Mouse (Mus musculus) liver, embryonic 13.5 days (tissue): ENCODE measurements around the gene Grn. TPM values are rescaled to one million over a fixed set of nuclear protein-coding genes. Genes with fewer than 3 reads are reported as not detected.

Experiments used
- ATAC-seq: fragments of 200-750 bp; cut with Nextera tagmentation; 2 replicates; pipeline ENCODE4 v1.8.0; 2017; ENCODE audit warnings: low read depth, mild to moderate bottlenecking, moderate number of reproducible peaks, moderate library complexity
- DNase-seq: peaks from one replicate; pipeline ENCODE4 v3.0.0; 2022
- H3K27ac ChIP-seq: fragments of 300-500 bp; sonication (generic); 2 replicates; pipeline ENCODE4 v1.5.1; 2015; ENCODE audit warnings: moderate library complexity, mild to moderate bottlenecking, inconsistent platforms
- H3K27me3 ChIP-seq: fragments of 300-500 bp; sonication (generic); 2 replicates; pipeline ENCODE4 v1.6.1; 2015; ENCODE audit warnings: mild to moderate bottlenecking, inconsistent platforms
- H3K36me3 ChIP-seq: fragments of 300-500 bp; sonication (generic); 2 replicates; pipeline ENCODE4 v1.6.1; 2015; ENCODE audit warnings: mild to moderate bottlenecking, inconsistent platforms
- H3K4me1 ChIP-seq: fragments of 300-500 bp; sonication (generic); replicated peaks from 2 replicates; pipeline ENCODE4 v1.6.1; 2015; ENCODE audit warnings: inconsistent platforms
- H3K4me2 ChIP-seq: fragments of 300-500 bp; sonication (generic); 2 replicates; pipeline ENCODE4 v1.6.1; 2015; ENCODE audit warnings: inconsistent platforms, mild to moderate bottlenecking, moderate library complexity
- H3K4me3 ChIP-seq: fragments of 300-500 bp; sonication (generic); replicated peaks from 2 replicates; pipeline ENCODE4 v1.5.1; 2015; ENCODE audit warnings: mild to moderate bottlenecking, inconsistent platforms
- H3K9ac ChIP-seq: fragments of 300-500 bp; sonication (generic); 2 replicates; pipeline ENCODE4 v1.6.1; 2015; ENCODE audit warnings: mild to moderate bottlenecking, inconsistent platforms
- H3K9me3 ChIP-seq: fragments of 300-500 bp; sonication (generic); replicated peaks from 2 replicates; pipeline ENCODE4 v1.6.1; 2016; ENCODE audit warnings: inconsistent platforms
- WGBS: fragments of 180-500 bp; shearing (Covaris S2); methylation state at CpG from one replicate; pipeline ENCODE4 v1.1.7; 2015; ENCODE audit not compliant: insufficient replicate concordance; 5-methylcytosine and 5-hydroxymethylcytosine counted together
- polyA plus RNA-seq: library from polyadenylated mRNA; unstranded; fragments of >200 nt; fragmentation: Nextera tagmentation; extraction: Ambion mirVana; gene quantifications from 2 replicates; pipeline ENCODE4 v1.2.1, GENCODE M21; 2015

Grn gene
- polyA plus RNA-seq, 1 experiment from 2014 or later = 59.5 TPM

DNA sequence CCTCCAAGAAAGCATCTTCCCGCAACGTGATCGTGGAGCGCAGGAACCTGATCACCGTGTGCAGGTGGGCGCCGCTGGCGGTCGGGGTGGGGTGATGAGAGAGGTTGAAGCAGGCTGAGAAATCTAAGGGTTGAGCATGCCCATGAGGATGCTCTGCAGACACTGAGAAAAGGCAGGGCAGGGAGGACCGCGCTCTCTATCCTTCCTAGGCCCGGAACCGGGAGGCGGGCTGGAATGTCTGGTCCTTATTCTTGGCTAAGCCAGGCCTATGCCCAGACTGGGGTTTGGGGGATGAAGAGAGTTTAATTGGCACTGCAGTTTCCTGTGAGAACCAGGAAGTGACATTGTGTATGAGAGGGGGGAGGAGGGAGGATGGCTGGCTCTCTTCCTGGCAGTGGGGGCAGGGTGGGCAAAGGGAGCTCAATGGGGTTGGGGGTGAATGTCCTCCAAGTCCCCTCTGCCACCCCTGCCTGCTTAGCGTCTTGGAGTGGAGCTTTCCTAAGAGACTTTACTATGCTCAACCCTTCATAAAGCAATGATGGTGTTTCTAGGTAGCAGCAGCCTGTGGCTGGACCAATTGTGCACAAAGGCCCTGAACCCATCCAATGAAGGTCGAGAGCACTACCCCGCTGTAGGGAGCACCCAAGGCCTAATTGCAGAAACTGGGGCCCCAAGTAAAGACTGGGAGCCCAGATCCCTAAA, 36.2 kb upstream of the Grn start:
- no peak for DNase-seq
- Histone ChIP-seq H3K4me1 (peaks cover 32% of the 10 kb centered on the region), H3K4me3 (peak overlapping the region; percentile 46), H3K9ac (peak overlapping the region; percentile 27), H3K27ac (no peak overlapping the region), H3K36me3 (no peaks in the 10 kb centered on the region), H3K4me2 (peak overlapping the region; percentile 74), H3K27me3 (peaks cover 89% of the 10 kb centered on the region), H3K9me3 (no peaks in the 10 kb centered on the region)
- WGBS = 9% methylated on average over 17 of the region's 17 CpGs
- peak; percentile 1; the same call in 1 of the 2 replicates for ATAC-seq

DNA sequence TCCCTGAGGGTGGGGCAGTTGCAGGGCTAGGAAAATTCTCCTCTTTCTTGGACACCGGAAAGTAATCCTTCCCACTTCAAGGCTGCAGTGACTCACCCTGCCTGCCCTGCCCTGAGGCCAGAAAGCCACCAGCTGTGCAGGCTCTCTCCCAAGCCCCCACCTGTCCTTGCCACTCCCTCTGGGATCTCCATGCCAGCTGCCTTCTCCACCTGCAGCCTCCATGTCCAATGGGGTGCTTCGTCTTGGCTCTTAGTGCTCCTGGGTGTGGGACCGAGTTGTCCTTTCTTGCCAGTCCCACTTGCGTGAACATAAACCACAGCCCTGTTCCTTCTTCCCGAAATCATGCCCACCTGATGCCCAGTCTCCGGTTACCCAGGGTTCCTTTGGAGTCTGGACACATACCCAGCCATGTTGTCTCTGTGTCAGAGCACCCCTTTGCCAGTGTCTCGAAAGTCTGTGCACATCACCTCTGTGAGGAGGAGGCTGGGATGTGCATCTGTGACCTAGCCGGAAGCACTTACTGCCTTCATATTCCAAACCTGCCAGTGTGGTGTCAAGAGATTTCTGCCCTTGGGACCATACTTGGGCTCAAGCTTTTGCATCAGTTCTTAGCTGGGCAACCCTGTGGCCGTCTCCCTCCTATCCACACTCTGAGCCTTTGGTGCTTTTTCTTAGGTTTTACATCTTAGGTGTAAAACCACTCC, 35.5 kb upstream of the Grn start:
- H3K9me3 ChIP-seq = no peaks in the 10 kb centered on the region
- ATAC-seq (no peak), DNase-seq (no peak)
- H3K4me2 ChIP-seq = 0 out of 2 replicates have a peak overlapping the region, but pooled peaks have one; percentile 74
- peaks cover 96% of the 10 kb centered on the region for H3K27me3 ChIP-seq
- 0 out of 2 replicates have a peak overlapping the region, but pooled peaks have one; percentile 27 for H3K9ac ChIP-seq
- no peak overlapping the region for H3K4me3 ChIP-seq
- H3K27ac ChIP-seq = no peak overlapping the region
- H3K36me3 ChIP-seq = no peaks in the 10 kb centered on the region
- H3K4me1 ChIP-seq = peaks cover 37% of the 10 kb centered on the region
- WGBS = 70% methylated on average over 9 of the region's 9 CpGs

DNA sequence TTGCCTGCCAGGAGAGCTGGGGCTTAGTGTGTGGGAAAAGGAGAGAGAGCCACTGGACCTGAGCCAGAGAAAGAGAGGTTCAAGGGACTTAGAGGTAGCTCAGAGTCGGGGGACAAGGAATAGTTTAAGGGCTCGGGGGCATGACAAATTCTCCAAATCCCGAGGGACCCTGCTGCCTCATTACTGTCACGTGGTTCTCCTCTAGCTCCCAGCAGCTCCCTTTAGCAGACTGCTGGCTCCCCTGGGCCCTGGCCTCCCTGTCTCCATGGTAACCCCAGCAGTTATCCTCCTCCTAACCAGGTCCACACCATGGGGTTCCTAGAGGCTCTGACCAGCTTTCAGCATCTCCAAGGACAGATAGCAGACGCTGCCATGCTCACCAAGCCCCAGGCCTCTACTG, 34.9 kb upstream of the Grn start:
- no peak overlapping the region for H3K4me3 ChIP-seq
- DNase-seq (no peak), ATAC-seq (no peak)
- 0 out of 2 replicates have a peak overlapping the region, but pooled peaks have one; percentile 12 for H3K9ac ChIP-seq
- H3K27ac ChIP-seq = no peak overlapping the region
- H3K4me1 ChIP-seq = peaks cover 43% of the 10 kb centered on the region
- H3K27me3 ChIP-seq = peaks cover 100% of the 10 kb centered on the region
- H3K9me3 ChIP-seq = no peaks in the 10 kb centered on the region
- no peak overlapping the region for H3K4me2 ChIP-seq
- no peaks in the 10 kb centered on the region for H3K36me3 ChIP-seq
- WGBS = 15% methylated on average over 5 of the region's 5 CpGs

DNA sequence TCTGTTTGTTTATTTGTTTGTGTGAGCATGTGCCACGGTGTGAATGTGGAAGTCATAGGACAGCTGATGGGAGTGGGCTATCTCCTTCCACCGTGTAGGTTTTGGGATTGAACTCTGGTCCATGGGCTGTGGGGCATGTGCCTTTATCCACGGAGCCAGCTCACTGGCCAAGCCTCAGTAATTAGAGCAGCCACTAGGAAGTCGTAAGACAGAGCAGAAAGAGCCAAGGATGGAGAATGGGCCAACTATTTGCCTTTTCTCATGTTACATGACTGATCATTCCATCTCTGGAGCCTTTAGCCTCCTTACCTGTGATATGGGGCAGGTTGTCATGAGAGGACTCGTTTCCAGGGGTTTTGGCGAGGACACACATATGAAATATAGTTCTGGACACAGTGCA, 33.9 kb upstream of the Grn start:
- DNase-seq = no peak
- ATAC-seq = no peak
- no peak overlapping the region for H3K4me3 ChIP-seq
- 47% methylated on average over 6 of the region's 6 CpGs for WGBS
- H3K27ac ChIP-seq = no peak overlapping the region
- no peaks in the 10 kb centered on the region for H3K36me3 ChIP-seq
- peak overlapping the region; percentile 19; the same call in 1 of the 2 replicates for H3K9ac ChIP-seq
- no peak overlapping the region for H3K4me2 ChIP-seq
- H3K4me1 ChIP-seq = peaks cover 54% of the 10 kb centered on the region
- H3K9me3 ChIP-seq = no peaks in the 10 kb centered on the region
- H3K27me3 ChIP-seq = peaks cover 100% of the 10 kb centered on the region

DNA sequence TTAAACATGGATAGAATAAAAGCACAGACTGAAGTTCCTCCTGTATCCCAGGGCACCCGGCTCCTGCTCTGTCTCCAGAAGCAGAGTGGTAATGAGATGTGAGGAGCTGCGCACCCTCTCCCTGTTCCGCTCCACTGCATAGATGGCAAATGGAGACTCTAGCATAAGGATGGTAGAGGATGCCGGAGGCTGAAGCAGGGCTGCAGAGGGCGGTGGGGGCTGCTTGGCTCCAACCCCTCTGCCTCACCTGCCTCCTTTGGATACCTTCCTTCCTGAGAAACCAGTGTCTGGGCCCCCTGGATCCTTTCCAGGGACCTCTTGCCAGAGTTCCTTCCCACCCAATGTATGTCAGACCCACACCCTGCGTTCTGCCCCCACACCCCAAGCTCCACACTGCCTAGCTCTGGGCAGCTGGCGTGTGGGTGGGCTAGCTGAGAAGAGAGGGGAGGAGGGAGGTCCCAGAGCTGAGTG, 33.4 kb upstream of the Grn start:
- no peak for ATAC-seq
- Histone ChIP-seq H3K27me3 (peaks cover 100% of the 10 kb centered on the region), H3K9ac (peak overlapping the region; percentile 19; the same call in 1 of the 2 replicates), H3K36me3 (0 out of 2 replicates have a peak, but pooled peaks cover under 1% of the 10 kb centered on the region), H3K4me3 (no peak overlapping the region), H3K4me1 (peaks cover 54% of the 10 kb centered on the region), H3K9me3 (no peaks in the 10 kb centered on the region), H3K27ac (no peak overlapping the region), H3K4me2 (no peak overlapping the region)
- WGBS = 69% methylated on average over 7 of the region's 7 CpGs
- DNase-seq = no peak

DNA sequence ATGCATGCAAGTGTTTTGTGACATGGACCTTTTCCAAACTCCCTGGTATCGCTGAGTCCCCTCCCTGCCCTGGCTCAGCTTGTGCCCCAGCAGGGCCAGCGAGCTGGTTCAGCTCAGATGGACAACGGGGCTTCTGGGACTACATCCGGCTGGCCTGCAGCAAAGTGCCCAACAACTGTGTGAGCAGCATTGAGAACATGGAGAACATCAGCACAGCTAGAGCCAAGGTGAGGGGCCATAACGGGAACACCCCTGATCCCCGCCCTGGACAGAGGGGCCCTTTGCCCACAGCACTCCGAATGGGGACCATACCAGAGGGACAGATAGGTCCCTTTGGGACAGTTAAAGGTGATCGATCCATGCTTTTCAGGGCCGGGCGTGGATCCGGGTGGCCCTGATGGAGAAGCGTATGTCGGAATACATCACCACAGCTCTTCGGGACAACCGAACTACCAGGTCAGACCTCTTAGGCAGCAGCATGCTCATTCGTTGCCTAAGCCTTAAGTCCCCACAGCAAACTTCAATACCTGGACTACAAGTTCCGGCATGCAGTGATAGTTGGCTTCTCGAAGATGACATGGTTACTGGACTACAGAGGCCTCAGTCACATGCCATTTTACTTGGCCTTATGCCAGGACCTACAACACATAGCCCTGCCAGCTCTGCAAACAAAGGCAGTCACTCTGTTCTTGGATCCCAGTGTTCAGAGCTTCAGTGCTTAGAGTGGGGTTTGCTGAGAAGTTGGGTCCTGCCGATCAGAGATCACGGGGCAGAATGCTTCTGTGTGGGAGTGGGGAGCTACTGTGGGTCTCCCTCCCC, 31.9 kb upstream of the Grn start:
- no peak overlapping the region for H3K9ac ChIP-seq
- peaks cover 16% of the 10 kb centered on the region for H3K36me3 ChIP-seq
- no peak overlapping the region for H3K27ac ChIP-seq
- DNase-seq = no peak
- H3K4me2 ChIP-seq = no peak overlapping the region
- H3K9me3 ChIP-seq = no peaks in the 10 kb centered on the region
- H3K4me3 ChIP-seq = no peak overlapping the region
- H3K27me3 ChIP-seq = peaks cover 100% of the 10 kb centered on the region
- peaks cover 55% of the 10 kb centered on the region for H3K4me1 ChIP-seq
- ATAC-seq = no peak
- WGBS = 74% methylated on average over 20 of the region's 20 CpGs

DNA sequence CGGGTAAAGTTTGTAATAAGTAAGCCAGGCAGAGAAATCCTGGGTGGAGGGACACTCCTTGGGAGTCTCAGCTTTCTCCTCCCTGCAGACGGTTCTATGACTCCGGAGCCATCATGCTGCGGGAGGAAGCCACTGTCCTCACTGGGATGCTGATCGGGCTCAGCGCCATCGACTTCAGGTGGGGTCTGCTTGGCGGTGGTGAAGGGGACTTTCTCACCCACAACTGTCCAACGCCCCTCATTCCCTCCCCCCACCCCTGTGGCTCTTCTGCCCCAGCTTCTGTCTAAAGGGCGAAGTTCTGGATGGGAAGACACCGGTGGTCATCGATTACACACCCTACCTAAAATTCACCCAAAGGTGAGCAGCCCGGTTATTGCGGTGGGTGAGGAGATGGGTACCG, 31.0 kb upstream of the Grn start:
- H3K4me3 ChIP-seq = peak overlapping the region; percentile 45
- H3K36me3 ChIP-seq = peaks cover 25% of the 10 kb centered on the region
- ATAC-seq (no peak), DNase-seq (no peak)
- H3K9me3 ChIP-seq = no peaks in the 10 kb centered on the region
- peak overlapping the region; percentile 59 for H3K4me2 ChIP-seq
- H3K9ac ChIP-seq = 0 out of 2 replicates have a peak overlapping the region, but pooled peaks have one; percentile 58
- H3K4me1 ChIP-seq = peaks cover 54% of the 10 kb centered on the region
- no peak overlapping the region for H3K27ac ChIP-seq
- H3K27me3 ChIP-seq = peaks cover 93% of the 10 kb centered on the region
- 15% methylated on average over 15 of the region's 15 CpGs for WGBS

DNA sequence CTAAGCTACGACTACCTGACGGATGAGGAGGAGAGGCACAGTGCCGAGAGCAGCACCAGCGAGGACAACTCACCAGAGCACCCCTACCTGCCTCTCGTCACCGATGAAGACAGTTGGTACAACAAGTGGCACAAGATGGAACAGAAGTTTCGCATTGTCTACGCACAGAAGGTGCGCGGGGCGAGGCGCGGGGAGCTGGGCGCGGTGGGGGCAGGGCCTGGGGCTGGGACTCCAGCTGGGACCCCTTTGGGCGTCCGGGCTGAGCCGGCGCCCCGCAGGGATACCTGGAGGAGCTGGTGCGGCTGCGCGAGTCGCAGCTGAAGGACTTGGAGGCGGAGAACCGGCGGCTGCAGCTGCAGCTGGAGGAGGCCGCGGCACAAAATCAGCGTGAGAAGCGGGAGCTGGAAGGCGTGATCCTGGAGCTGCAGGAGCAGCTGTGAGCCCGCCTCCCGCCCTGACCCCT, 30.5 kb upstream of the Grn start:
- Histone ChIP-seq H3K9ac (peak overlapping the region; percentile 58), H3K27ac (no peak overlapping the region), H3K9me3 (no peaks in the 10 kb centered on the region), H3K4me2 (peak overlapping the region; percentile 59), H3K4me3 (peak overlapping the region; percentile 45), H3K4me1 (peaks cover 57% of the 10 kb centered on the region), H3K36me3 (peaks cover 30% of the 10 kb centered on the region), H3K27me3 (peaks cover 88% of the 10 kb centered on the region)
- DNase-seq = no peak
- ATAC-seq = peak; percentile 14; the same call in 1 of the 2 replicates
- 4% methylated on average over 34 of the region's 34 CpGs for WGBS

DNA sequence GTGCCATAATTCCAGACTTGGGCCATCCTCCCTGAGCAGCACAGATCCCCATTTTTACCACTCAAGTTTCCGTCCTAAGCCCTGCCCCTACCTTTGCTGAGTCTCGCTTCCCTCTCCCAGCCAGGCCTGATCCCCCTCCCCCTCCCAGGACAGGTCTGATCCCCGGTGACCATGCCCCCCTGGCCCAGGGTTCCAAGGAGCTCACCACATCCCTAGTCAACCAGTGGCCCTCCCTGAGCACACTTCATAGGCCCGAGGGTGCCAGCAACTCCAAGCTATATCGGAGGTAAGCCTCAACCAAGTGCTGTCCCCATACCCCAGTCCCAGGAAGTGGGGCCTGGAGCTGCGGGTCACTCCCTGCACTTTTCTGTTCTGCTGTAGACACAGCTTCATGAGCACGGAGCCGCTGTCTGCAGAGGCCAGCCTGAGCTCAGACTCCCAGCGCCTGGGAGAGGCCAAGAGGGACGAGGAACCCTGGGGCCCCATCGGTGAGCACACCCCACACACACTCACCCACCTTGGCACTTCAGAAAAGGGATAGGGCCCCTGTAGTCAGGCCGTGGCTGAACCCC, 29.5 kb upstream of the Grn start:
- Histone ChIP-seq H3K27ac (no peak overlapping the region), H3K9me3 (no peaks in the 10 kb centered on the region), H3K4me1 (peaks cover 63% of the 10 kb centered on the region), H3K36me3 (peaks cover 40% of the 10 kb centered on the region), H3K4me3 (no peak overlapping the region), H3K27me3 (peaks cover 78% of the 10 kb centered on the region), H3K4me2 (0 out of 2 replicates have a peak overlapping the region, but pooled peaks have one; percentile 6), H3K9ac (peak overlapping the region; percentile 50; the same call in 1 of the 2 replicates)
- ATAC-seq = no peak
- 24% methylated on average over 12 of the region's 12 CpGs for WGBS
- DNase-seq = no peak

DNA sequence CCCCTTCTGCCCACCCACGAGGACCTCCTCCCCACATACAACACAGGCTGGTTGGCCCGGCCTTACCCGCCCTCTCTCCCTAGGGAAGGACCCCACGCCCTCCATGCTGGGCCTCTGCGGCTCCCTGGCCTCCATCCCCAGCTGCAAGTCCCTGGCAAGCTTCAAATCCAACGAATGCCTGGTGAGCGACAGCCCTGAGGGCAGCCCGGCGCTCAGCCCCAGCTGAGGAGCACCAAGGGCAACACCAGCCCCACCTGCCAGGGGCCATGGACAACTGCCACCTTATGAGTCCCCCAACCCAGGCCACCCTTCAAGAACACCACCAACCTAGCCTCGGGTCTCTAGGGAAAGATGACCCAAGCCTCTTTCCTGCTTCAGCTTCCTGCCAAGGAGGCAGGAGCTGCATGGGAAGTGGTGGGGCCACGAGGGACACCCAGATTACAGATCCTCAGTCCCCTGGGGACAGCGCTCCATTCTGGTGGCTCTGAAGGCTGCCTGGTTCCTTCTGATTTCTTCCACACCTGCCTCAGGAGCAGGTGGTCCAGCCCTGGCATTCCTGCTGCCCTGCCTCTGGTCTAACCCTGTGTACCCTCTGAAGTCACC, 28.1 kb upstream of the Grn start:
- Histone ChIP-seq H3K27ac (no peak overlapping the region), H3K36me3 (peaks cover 47% of the 10 kb centered on the region), H3K9ac (no peak overlapping the region), H3K4me1 (peaks cover 69% of the 10 kb centered on the region), H3K27me3 (peaks cover 64% of the 10 kb centered on the region), H3K4me3 (no peak overlapping the region), H3K9me3 (no peaks in the 10 kb centered on the region), H3K4me2 (no peak overlapping the region)
- ATAC-seq (no peak), DNase-seq (no peak)
- WGBS = 67% methylated on average over 12 of the region's 12 CpGs
